10 mouse cellular contexts compared by ENCODE assay signal in genomic region chr1:156183176-156183958, GRCm38 (mm10). TPM values are rescaled to one million over a fixed set of nuclear protein-coding genes. Genes with fewer than 3 reads are reported as not detected.
DNase-seq lines count a peak whose midpoint lies in the region; ATAC-seq and TF ChIP-seq lines count a peak whose summit lies in the region.
"Had no signal": no experiment of that assay in that cellular context is flagged by ENCODE, and none has a peak within 500 bp of the region (broad histone marks: within the 10 kb centered on the region; RNA-seq: fewer than 3 reads in every experiment).

No protein-coding gene starts in this region.

- no peak for TF ChIP-seq POLR2A in thymus, adult 2 months (IDR thresholded peaks at IDR 0.05; ENCODE audit: control insufficient read depth, extremely low read depth, insufficient read depth, low read length, poor library complexity)

- no peaks in the 10 kb centered on the region for H3K36me3 ChIP-seq in heart, embryonic 14.5 days (ENCODE audit: control insufficient read depth, insufficient read depth, low read length)
- no peaks in the 10 kb centered on the region for H3K36me3 ChIP-seq in lung, embryonic 14.5 days (ENCODE audit: insufficient read depth)
- H3K36me3 ChIP-seq in intestine, embryonic 16.5 days (ENCODE audit: control insufficient read depth, insufficient read depth, low read length) = no peaks in the 10 kb centered on the region
- H3K36me3 ChIP-seq in stomach, embryonic 15.5 days = no peaks in the 10 kb centered on the region
- H3K36me3 ChIP-seq in thymus, adult 2 months (ENCODE audit: control insufficient read depth, insufficient read depth, low read length) = no peaks in the 10 kb centered on the region
- H3K36me3 ChIP-seq: embryonic facial prominence, embryonic 12.5 days had no signal

- no peak; the same call in 1 of the 2 replicates for ATAC-seq in heart, embryonic 14.5 days (ENCODE audit: insufficient number of reproducible peaks, insufficient read depth, low FRiP score, low read depth)
- ATAC-seq in lung, embryonic 14.5 days (ENCODE audit: insufficient read depth) = no peak
- no peak for ATAC-seq in intestine, embryonic 16.5 days
- ATAC-seq in stomach, embryonic 15.5 days (ENCODE audit: insufficient read depth, low FRiP score, low read depth) = no peak

- H3K9ac ChIP-seq in heart, embryonic 14.5 days (ENCODE audit: low read length) = no peak overlapping the region
- H3K9ac ChIP-seq in lung, embryonic 14.5 days = no peak overlapping the region
- no peak overlapping the region for H3K9ac ChIP-seq in intestine, embryonic 16.5 days (ENCODE audit: low read depth, low read length)
- no peak overlapping the region for H3K9ac ChIP-seq in stomach, embryonic 15.5 days
- H3K9ac ChIP-seq: embryonic facial prominence, embryonic 12.5 days had no signal

- peaks cover 3% of the 10 kb centered on the region; the same call in 1 of the 2 replicates for H3K9me3 ChIP-seq in heart, embryonic 14.5 days (ENCODE audit: control insufficient read depth, low read length)
- no peaks in the 10 kb centered on the region for H3K9me3 ChIP-seq in lung, embryonic 14.5 days (ENCODE audit: low read depth, low read length)
- 0 out of 2 replicates have a peak, but pooled peaks cover 2% of the 10 kb centered on the region for H3K9me3 ChIP-seq in intestine, embryonic 16.5 days (ENCODE audit: control insufficient read depth, low read length)
- no peaks in the 10 kb centered on the region for H3K9me3 ChIP-seq in stomach, embryonic 15.5 days
- H3K9me3 ChIP-seq: embryonic facial prominence, embryonic 12.5 days had no signal

- H3K27ac ChIP-seq in heart, embryonic 14.5 days (replicated peaks in 1 of 2; ENCODE audit: control insufficient read depth in 1 of 2, insufficient read depth in 1 of 2, low read depth in 2 of 2, low read length in 2 of 2) = peak overlapping the region; percentile 43 to 74
- H3K27ac ChIP-seq in lung, embryonic 14.5 days (ENCODE audit: low read depth) = 0 out of 2 replicates have a peak overlapping the region, but pooled peaks have one; percentile 27
- H3K27ac ChIP-seq in intestine, embryonic 16.5 days (ENCODE audit: low read length) = peak overlapping the region; percentile 14; the same call in 1 of the 2 replicates
- peak overlapping the region; percentile 48; the same call in 1 of the 2 replicates for H3K27ac ChIP-seq in stomach, embryonic 15.5 days
- H3K27ac ChIP-seq in thymus, adult 2 months (ENCODE audit: control insufficient read depth, insufficient read depth, low read length) = no peak overlapping the region
- H3K27ac ChIP-seq: embryonic facial prominence, embryonic 12.5 days had no signal

- no peak overlapping the region for H3K4me3 ChIP-seq in heart, embryonic 14.5 days (ENCODE audit: control insufficient read depth in 1 of 2, insufficient read depth in 1 of 2, low read depth in 1 of 2, low read length in 2 of 2)
- H3K4me3 ChIP-seq in lung, embryonic 14.5 days (ENCODE audit: low read depth, low read length) = no peak overlapping the region
- H3K4me3 ChIP-seq in intestine, embryonic 16.5 days (ENCODE audit: low read length) = no peak overlapping the region
- H3K4me3 ChIP-seq in stomach, embryonic 15.5 days (replicated peaks) = no peak overlapping the region
- no peak overlapping the region for H3K4me3 ChIP-seq in thymus, adult 2 months (ENCODE audit: control insufficient read depth, insufficient read depth, low read length)
- H3K4me3 ChIP-seq: embryonic facial prominence, embryonic 12.5 days had no signal

- no peak for TF ChIP-seq CTCF in lung, embryonic 14.5 days (IDR thresholded peaks at IDR 0.05; ENCODE audit: low read depth)
- TF ChIP-seq CTCF in thymus, adult 2 months (IDR thresholded peaks at IDR 0.05; ENCODE audit: borderline replicate concordance, control insufficient read depth, extremely low read depth, insufficient read depth, low read length, poor library complexity) = no peak

- H3K27me3 ChIP-seq in heart, embryonic 14.5 days (ENCODE audit: control insufficient read depth, insufficient read depth, low read length) = no peaks in the 10 kb centered on the region
- H3K27me3 ChIP-seq in lung, embryonic 14.5 days (ENCODE audit: insufficient read depth, low read length) = no peaks in the 10 kb centered on the region
- H3K27me3 ChIP-seq in intestine, embryonic 16.5 days (replicated peaks; ENCODE audit: control insufficient read depth, insufficient read depth, low read length) = no peaks in the 10 kb centered on the region
- no peaks in the 10 kb centered on the region for H3K27me3 ChIP-seq in stomach, embryonic 15.5 days (replicated peaks)
- H3K27me3 ChIP-seq in thymus, adult 2 months (ENCODE audit: control insufficient read depth, insufficient read depth, low read length) = no peaks in the 10 kb centered on the region
- H3K27me3 ChIP-seq: embryonic facial prominence, embryonic 12.5 days had no signal

- DNase-seq in heart, adult 9 months (ENCODE audit: low spot score in 2 of 2) = no peak
- no peak for DNase-seq in lung, embryonic 14.5 days
- DNase-seq in lung, adult 18-20 months = no peak
- no peak for DNase-seq in thymus, adult 2 months
- no peak for DNase-seq in left cerebral cortex, adult 18-20 months (ENCODE audit: low spot score in 2 of 2)

- no peak overlapping the region for H3K4me2 ChIP-seq in heart, embryonic 14.5 days (ENCODE audit: low read length)
- H3K4me2 ChIP-seq in lung, embryonic 14.5 days = no peak overlapping the region; the same call in 1 of the 2 replicates
- no peak overlapping the region for H3K4me2 ChIP-seq in intestine, embryonic 16.5 days (ENCODE audit: low read depth, low read length)
- H3K4me2 ChIP-seq in stomach, embryonic 15.5 days = no peak overlapping the region
- H3K4me2 ChIP-seq: embryonic facial prominence, embryonic 12.5 days had no signal

- 35% methylated on average over 6 of the region's 6 CpGs for WGBS in heart, embryonic 14.5 days
- WGBS in lung, embryonic 14.5 days = 24% methylated on average over 6 of the region's 6 CpGs
- 38% methylated on average over 6 of the region's 6 CpGs for WGBS in intestine, embryonic 16.5 days
- WGBS in stomach, embryonic 15.5 days = 29% methylated on average over 6 of the region's 6 CpGs
- 94% methylated on average over 6 of the region's 6 CpGs for WGBS in thymus, adult 2 months

- peaks cover 21 to 45% of the 10 kb centered on the region in 2 experiments for H3K4me1 ChIP-seq in heart, embryonic 14.5 days (ENCODE audit: control insufficient read depth in 2 of 2, insufficient read depth in 2 of 2, low read length in 2 of 2)
- H3K4me1 ChIP-seq in lung, embryonic 14.5 days (ENCODE audit: insufficient read depth) = peaks cover 19% of the 10 kb centered on the region; the same call in 1 of the 2 replicates
- H3K4me1 ChIP-seq in intestine, embryonic 16.5 days (ENCODE audit: control insufficient read depth, insufficient read depth, low read length) = peaks cover 21% of the 10 kb centered on the region
- H3K4me1 ChIP-seq in stomach, embryonic 15.5 days = peaks cover 8% of the 10 kb centered on the region; the same call in 1 of the 2 replicates
- H3K4me1 ChIP-seq in thymus, adult 2 months (replicated peaks; ENCODE audit: control insufficient read depth, insufficient read depth, low read length) = no peaks in the 10 kb centered on the region

RNA-seq across cellular contexts. Expression of gene Fam163a, which starts 21.5 kb away (rescaled TPM):
- polyA plus RNA-seq in heart, embryonic 14.5 days (2014; fragmentation: Nextera tagmentation; extraction: Ambion mirVana) = 2.4 and 2.6 TPM in 2 replicates
- polyA plus RNA-seq in lung, embryonic 14.5 days (2014; fragmentation: Nextera tagmentation; extraction: Ambion mirVana) = 1.0 and 1.2 TPM in 2 replicates
- 4.3 and 4.4 TPM in 2 replicates for polyA plus RNA-seq in intestine, embryonic 16.5 days (2015; fragmentation: Nextera tagmentation; extraction: Ambion mirVana)
- 4.7 and 4.9 TPM in 2 replicates for polyA plus RNA-seq in stomach, embryonic 15.5 days (2015; fragmentation: Nextera tagmentation; extraction: Ambion mirVana)
- 0.18 and 0.23 TPM in 2 replicates for polyA plus RNA-seq in thymus, adult 2 months (2012; rRNA removed)
- 1 to 10 TPM; 5.7 to 7.7 TPM for total RNA-seq in left cerebral cortex, adult 18-20 months (2021)
- polyA plus RNA-seq: C2C12 had no signal
